Mouse (Mus musculus): ENCODE measurements around the gene Gm11627.
"Not testable (repeated sequence)": the region's sequence is repeated elsewhere in the genome, so short reads cannot be mapped to it uniquely, and the experiment has no call there.

The Gm11627 gene

DNA sequence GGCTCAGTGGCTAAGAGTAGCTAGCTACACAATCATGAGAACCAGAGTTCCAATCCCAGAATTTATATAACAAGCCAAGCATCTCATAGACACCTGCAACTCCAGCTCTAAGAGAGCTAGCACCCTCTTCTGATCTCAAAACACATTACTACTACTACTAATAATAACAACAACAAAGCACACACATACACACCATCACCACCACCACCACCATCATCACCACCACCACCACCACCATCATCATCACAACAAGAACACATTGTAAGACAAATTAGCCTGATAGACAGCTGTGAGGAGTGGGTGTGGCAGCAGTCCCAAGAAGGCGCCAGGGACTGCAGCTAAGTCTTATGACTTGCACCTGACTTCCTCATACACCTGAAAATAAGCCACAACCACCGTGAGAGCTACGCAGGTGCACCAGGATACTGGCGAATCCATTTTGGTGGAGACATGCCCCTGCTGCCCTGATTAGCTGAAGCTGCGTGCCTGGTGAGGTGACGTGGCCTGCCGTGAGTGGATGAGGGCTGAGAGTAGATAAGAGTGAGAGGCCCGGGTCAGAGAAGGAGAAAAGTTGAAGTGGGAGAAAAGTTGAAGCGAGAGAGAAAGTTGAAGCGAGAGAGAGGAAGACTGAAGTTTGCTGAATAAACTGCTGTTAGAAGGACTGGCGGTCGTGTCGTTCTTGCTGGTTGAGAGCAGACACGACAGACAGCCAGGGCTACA, 14.1 kb downstream of the Gm11627 start:
- not testable (repeated sequence) for DNase-seq (ENCODE audit: low spot score in 2 of 2)

DNA sequence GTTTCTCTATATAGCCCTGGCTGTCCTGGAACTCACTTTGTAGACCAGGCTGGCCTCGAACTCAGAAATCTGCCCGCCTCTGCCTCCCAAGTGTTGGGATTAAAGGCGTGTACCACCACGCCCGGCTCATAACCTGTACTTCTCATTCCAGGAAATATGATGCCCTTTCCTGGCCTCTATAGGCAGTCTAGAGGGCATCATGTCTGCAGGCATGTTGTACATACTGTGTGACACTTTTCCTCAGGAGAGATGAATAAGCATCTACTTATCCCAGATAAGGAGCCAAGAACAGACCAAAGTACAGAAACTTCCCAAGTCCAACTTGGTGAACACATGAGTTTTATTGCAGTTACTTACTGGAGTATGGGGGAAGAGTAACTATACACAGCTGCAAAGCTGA, 20.6 kb downstream of the Gm11627 start:
- no peak for DNase-seq (ENCODE audit: low spot score in 2 of 2)

DNA sequence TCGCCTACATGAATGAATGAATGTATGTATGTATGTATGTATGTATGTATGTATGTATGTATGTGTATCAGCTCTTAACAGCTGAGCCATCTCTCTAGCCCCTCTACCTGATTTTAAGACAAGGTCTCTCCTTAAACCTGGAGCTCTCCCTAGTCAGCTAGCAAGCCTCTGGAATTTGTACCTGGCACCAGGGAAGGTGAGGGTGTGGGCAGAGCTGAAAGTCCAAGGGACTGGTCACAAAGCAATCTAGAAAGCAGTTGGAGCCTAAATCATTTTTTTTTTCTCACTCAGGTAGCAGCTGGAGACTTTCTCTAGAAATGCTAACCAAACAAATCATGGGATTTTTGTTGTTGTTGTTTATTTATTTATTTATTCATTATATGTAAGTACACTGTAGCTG, 21.9 kb downstream of the Gm11627 start:
- no peak for DNase-seq (ENCODE audit: low spot score in 2 of 2)

DNA sequence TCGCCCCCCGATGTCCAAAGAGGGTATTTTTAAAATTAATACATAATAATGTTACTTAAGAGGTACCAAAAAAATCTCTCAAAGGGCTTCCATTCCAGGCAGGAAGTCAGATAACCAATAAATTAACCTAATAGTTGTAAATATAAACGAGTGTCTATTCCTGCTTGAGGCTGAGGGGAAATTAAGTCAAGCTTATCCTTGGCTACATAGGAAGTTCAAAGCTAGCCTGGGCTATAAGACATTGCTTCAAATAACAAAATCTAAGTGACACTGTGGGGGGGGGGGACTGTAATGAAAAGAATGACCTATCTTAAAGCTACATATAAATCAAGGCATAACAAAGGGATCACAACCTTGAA, 22.6 kb downstream of the Gm11627 start:
- DNase-seq (ENCODE audit: low spot score in 2 of 2), result no peak

DNA sequence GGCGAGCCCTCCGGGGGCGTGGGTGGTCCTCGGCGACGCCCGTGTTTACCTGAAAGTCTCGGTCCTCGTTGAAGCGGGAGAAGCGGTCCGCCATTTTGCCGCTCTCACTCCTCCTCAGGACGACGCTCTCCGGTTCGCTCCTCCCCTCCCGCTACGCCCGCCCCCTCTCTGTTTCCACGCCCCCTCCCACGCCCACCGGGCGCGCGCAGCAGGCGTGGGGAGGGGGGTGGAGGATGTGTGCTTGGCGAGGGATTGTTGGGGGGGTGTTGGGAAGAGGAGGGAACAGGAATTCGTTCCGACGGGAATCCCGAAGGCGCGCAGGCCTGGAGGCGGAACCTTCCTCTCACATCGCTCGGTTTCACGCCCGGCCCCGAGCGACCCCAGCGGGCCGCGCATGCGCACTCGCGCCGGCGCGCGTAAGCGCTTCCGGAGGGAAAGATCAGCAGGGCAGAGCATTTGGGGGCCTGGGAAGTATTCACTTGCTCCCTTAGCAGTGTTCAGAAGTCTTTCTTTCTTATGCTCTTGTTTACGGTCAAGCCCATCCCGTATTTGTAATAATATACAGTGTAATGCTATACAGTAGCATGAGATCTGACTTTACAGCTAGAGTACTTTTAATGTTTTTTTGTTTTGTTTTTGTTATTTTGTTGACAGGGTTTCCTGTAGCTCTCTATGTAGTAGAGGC, 23.1 kb downstream of the Gm11627 start, which contains the start of gene Gpatch8:
TSS of gene Gpatch8 (minus strand) at position 362 of the 685 bp plus-strand sequence.
- peak; percentile 90 to 93 for DNase-seq (ENCODE audit: low spot score in 2 of 2)

DNA sequence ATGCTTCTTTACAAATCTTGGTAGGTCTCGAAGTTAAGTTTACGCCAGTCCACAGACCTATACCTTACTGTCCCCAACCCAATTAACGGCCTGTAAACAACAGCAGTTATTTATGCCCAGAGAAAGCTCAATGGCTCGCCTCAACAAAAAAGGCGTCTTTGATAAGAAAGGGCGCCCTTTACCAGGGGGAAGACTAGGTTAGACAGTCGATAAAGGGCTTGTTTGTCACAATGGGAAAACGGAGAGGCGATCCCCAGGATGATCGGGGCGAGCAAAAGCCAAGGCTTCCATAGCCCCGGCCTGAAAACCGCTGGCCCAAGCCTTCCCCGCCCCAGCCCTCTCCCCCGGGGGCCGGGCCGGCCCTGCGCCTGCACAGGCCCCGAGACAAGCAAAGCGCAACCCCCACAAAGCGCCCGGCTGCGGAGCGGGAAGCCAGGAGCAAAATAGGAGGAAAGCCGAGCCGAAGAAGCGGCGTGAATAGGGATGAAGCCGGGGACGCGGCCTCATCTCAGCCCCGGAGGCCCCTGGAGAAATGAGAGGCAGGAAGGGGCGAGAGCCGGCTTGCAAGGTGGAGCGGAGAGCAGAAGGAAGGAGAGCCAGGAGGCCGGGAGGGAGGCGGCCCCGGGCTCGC, 23.7 kb downstream of the Gm11627 start:
- DNase-seq (ENCODE audit: low spot score in 2 of 2), result no peak

DNA sequence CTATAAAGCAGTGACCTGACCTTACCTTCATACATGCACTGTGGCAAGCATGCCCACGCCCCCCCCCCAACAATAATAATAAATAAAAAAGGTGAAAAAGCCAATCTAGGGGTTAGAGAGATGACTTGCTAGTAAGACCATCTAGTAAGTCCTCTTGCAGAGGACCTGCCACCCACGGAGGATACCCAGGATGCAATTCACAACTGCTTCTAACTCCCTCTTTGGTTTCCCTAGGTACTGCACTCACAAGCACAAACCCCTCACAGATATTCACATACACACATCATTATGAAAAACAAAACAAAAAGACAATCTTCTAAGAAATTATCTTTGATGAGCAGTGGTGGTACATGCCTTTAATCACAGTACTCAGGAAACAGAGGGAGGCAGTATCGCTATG, 27.2 kb downstream of the Gm11627 start:
- no peak for DNase-seq (ENCODE audit: low spot score in 2 of 2)

DNA sequence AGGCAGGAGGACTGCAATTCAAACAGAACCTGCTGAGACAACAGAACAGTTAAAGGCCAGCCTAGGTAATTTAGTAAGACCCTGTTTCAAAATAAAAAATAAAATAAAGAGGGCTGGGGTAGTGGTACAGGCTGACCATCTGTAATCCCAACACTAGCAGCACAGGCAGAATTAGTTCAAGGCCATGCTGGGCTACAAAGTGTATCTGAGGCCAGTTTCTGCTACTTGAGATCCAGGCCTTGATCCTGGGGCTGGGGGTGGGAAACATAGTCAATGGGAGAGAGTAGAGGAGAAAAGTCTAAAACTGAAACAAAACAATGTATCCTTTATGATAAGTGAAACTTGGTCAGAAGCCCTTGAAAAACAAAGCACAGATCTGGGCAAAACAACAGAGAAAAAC, 28.1 kb downstream of the Gm11627 start:
- DNase-seq (ENCODE audit: low spot score in 2 of 2), result no peak

DNA sequence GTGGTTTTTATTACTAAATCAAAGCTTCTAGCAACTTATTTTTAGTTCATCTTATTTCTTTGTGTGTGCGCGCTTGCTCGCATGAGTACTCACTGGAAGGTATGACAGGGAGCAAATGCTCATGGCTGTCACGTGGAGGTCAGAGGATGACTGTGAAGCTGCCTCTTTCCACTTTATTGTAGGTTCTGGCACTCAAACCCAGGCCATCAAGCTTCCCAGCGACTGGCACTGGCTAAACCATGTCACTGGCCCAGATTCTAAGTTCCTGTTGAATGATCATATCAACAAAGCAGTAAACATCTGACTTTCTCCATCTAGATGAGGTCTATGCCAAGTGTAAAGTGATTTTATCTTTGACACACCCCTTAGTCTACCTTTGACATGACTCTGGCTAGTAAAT, 37.8 kb downstream of the Gm11627 start:
- DNase-seq (ENCODE audit: low spot score in 2 of 2), result peak in 1 of 2 experiments; percentile 5

DNA sequence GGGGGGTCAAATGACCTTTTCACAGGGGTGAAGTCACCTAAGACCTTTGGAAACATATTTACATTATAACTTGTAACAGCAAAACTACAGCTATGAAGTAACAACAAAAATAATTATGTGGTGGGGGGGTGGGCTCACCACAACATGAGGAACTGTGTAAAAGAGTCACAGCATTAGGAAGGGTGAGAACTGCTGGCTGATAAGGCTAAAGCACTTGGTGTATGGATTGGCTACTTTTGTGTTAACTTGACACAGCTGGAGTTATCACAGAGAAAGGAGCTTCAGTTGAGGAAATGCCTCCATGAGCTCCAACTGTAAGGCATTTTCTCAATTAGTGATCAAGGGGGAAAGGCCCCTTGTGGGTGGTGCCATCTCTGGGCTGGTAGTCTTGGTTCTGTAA, 39.0 kb downstream of the Gm11627 start:
- DNase-seq (ENCODE audit: low spot score in 2 of 2), result not testable (repeated sequence)

DNA sequence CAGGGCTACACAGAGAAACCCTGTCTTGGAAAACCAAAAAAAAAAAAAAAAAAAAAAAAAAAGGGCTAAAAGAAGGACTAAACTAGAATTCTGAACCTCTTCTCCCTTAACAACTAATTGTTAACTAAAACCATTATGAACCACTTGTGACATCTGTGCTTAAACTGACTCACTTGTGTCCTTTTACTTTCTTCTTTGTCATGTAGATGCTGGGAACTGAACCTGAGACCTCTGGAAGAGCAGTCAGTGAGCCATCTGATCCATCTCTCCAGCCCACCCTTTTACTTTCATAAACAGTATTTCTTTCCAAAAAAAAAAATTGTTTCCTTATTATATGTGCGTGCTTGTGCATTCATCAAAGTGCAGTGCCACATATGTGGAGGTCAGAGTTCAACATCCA, 39.6 kb downstream of the Gm11627 start:
- no peak for DNase-seq (ENCODE audit: low spot score in 2 of 2)

DNA sequence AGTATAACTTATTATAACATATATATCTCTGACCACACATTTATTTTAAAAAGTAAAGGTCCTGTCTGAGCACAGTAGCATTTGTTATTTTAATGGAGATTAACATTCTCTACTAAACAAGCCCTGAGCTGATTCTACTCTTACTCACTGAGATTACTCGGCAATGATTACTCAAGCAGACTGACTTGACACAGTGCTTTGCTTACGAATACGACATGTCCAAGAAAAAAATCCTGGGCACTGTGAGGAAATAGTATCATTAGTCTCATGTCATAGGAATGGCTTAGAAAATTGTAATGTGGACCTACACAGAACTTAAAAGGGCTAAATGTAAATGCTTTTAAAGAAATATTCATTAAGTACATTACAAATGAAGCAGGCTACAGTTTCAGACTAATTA, 43.1 kb downstream of the Gm11627 start:
- DNase-seq (ENCODE audit: low spot score in 2 of 2), result no peak

DNA sequence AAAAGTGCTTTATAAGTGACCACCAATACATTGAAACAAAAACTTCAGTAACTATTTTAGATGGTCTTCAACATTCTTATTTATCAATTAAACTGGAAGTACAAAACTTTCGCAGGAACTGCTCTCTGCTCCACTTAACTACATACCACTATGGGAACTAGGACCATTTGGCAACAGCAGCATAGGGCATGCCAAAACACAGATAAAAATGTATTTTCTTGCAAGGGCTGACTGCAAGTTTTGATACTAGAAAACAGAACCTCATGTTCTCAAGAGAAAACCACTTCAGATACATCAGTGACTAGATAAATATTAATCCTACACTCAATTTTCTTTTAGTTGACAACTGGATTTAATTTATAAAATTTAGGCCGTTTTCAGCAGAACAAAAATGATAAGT, 45.2 kb downstream of the Gm11627 start:
- DNase-seq (ENCODE audit: low spot score in 2 of 2), result no peak

DNA sequence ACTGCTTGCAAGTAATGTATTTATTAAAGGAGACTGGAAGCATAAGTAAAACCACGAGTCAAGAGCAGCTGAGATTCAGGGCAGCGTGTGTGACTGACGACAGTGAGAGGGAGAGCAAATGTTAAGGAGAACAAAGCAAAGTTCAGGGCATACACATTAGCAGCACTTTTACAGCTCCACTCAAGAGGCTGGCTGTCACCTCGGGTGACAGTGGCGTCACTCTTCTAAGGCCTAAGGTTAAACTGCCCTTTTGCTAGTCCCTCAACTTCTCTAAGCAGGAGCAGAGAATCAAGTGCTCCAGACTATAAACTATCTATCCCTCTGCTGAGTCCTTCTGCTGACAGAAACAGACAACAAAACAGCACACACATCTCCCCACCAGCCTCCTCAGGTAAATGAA, 47.8 kb downstream of the Gm11627 start:
- no peak for DNase-seq (ENCODE audit: low spot score in 2 of 2)

Measured in urinary bladder, postnatal 36 days (tissue).